Mouse (Mus musculus) 3134 (cell line): ENCODE measurements at regions not wholly inside any gene's neighbourhood (a gene's known extent, or its start where the extent isn't known, plus 50 kb on each side); places are given as distances from the start of the nearest gene placed in this dataset.

Experiments used
- DNase-seq: peaks from one replicate; pipeline ENCODE4 v3.0.0-alpha.2; 2011; ENCODE audit warnings: low spot score; ENCODE audit not compliant: insufficient read length; ENCODE audit errors: extremely low read depth

DNA sequence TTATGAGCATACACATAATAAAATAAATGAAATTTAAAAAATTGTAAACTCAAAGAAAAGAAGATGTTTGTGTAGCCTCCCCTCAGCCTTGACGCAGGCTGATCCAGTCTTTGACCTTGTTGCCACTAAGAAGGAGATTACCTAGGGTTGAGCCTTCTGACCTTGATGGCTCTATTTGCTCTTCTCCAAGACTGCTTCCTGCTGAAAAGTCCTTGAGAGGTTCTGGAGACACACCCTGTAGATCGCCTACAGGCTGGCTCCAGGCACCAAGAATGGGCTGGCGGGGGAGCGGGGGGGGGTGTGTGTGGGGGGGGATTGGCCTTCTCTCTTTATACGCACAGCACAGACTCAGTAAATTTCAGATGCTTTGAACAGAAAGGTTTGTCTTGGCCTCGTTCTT is 358.4 kb downstream of the Bckdhb start:
- DNase-seq: no peak

- no peak for DNase-seq
Observed at GRCm38 (mm10) chr9:84285604-84286003, 360.7 kb downstream of the Bckdhb start.

DNA sequence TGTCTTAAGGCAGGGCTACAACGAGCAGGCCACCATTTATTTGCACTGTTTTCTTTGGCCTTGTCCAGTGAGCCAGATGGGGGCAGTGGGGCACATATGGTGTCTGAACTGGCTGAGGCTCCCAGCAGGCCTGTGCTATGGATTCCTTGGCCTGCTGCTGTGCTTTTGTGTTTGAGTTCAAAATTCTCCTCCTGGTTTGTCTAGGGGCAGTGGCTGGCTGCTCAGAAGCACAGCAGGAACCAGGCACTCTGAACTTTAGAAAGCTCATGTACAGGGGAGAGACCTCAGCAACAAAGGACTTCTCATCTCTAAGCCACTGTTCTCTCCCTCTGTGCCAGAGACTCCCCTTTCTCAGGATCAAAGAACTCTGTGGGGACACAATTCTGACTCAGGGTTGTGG is 370.9 kb downstream of the Bckdhb start:
- peak; percentile 38 for DNase-seq

DNA sequence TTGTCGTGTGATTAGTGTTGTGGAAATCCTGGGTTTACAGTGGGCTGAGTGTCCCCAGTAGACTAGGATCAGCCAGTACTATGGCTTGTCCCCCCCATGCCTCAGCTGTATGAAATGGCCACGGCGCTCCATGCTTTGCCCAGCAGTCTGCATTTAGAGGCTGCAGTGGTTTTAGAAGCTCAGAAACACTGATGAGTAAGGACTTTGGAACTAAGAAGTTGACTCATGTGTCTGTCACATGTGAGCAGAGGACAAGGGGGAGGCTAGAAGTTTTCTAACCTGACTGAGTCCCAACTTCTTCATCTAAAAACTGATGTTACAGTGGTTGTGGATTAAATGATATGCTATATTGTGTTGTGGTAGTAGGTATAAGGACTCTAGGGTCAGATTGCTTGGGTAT is 371.5 kb downstream of the Bckdhb start:
- peak; percentile 62 for DNase-seq

DNA sequence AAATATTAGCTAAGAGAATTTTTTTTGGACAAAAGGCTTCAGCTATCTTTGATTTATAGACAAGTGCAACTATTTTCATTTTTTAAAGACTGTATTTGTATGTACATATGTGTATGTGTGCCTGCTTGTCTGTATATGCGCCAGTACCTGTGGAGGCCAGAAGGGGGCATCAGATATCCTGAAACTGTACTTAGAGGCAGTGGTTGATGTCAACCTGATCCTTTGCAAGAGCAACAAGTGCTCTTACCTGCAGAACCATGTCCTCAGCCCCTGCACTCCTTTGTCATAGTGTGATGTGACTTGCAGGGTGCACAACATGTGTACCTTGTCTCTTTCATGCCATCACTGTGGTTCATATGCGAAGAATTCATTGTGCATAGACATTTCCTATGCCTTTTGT is 379.5 kb downstream of the Bckdhb start:
- DNase-seq: no peak

DNA sequence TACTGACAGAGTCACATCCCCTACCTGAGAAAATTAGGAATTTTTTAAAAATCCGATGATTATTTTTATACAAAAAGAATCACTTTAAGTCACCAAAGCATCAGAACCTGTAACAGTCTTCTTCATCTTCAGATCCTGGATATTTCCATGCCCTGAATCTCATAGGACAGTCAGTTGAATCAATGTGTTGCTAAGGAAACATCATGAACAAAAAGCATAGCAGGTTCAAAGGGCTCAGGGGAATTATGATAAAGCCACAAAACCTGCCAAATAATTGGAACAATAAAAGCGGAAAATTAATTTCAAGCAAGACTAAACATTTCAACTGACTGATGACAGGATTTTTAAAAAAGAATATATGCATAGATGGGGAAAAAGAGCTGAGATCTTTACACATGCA is 393.9 kb downstream of the Bckdhb start:
- no peak for DNase-seq

GRCm38 (mm10) chr9:84319338-84319737 is 394.4 kb downstream of the Bckdhb start:
- DNase-seq: no peak

- peak; percentile 32 for DNase-seq
Observed at GRCm38 (mm10) chr9:84323145-84323544, 398.2 kb downstream of the Bckdhb start.

DNA sequence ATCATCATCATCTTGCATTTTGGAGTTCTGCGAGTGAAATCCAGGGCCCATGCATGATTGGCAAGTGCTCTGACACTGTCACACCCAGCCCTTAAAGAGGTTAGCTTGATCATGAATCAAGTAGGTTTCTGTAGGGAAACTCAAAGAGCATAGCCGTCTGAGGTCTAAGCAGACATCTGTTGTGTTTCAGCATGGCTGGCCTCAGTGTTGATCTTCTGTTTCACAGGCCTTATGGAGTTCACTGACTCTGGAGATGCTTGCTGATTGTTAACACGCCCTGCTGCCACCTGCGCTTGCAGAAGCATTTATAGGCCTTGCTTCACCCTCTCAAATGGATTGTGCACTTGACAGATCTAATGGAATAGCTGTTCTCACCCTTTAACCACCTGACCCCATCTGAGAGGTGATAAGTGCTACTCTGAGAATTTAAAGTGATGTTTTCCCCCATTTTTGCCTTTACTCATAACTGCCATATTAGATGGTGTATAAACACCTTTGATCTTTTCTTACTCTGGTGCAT is 406.2 kb downstream of the Bckdhb start:
- DNase-seq: no peak

DNA sequence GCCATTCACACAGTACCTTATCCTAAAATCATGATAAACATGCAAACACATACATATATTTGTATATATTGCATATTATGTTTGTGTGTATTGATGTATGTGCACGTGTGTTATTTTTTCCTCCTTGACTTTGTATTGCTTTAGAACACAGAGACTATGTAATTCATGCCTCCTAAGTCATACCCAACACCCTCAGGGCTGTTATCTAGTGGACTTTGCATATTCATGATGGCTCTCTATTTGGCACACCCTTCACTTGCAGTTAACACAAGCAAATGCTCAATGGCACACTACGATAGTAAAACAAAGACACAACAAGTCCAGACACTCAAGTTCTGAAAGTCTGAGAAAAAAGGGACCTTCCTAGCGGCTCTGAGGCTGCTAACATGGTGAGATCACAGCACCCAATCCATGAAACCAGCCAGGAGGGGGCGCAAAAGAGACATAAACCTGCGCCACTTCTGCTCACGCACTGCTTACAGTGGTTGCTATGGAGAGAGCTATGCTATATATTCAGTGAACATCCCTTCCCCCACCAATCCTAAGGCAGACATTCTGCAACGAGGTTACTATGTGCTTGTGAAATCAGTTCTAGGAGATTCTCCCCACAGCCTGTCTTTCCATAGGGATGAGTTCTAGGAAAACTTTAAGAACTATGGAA is 418.6 kb downstream of the Bckdhb start:
- DNase-seq: peak; percentile 8

- no peak for DNase-seq
Observed at GRCm38 (mm10) chr9:84350223-84350622, 425.3 kb downstream of the Bckdhb start.

DNA sequence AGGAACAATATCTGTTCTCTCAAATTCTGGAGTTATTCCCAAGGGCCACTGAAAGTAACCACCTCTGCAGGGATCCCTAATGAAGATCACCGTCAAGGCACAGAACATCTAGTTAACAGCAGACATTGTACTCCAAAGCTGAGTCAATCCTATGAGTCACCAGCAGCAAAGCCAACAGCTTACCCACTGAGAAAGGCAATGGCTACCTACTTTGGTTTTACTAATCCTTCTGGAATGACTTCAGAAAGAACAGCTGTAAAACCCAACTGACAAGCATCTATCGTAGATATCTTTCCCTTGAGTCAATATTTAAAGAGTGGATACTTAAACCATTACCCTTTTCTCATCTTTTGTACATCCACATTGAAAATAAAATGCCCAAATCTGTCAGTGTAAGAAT is 429.5 kb downstream of the Bckdhb start:
- DNase-seq: peak; percentile 70

DNA sequence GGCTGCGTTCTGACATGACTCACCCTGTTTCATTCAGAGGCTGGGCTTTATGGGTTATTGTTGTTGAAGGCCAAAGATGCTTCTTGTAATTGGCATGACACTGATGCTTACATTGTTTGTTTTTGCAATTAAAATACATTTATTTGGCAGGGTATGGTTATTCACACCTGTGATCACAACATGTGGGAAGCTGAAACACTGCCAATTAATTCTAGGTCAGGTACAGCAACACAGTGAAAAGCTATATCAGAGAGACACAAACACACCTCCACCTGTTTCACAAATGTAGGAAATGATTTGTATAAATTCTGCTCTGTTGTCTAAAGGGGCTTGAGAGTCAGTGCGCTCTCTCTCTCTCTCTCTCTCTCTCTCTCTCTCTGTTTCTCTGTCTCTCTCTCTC is 431.2 kb downstream of the Bckdhb start:
- DNase-seq: no peak

DNA sequence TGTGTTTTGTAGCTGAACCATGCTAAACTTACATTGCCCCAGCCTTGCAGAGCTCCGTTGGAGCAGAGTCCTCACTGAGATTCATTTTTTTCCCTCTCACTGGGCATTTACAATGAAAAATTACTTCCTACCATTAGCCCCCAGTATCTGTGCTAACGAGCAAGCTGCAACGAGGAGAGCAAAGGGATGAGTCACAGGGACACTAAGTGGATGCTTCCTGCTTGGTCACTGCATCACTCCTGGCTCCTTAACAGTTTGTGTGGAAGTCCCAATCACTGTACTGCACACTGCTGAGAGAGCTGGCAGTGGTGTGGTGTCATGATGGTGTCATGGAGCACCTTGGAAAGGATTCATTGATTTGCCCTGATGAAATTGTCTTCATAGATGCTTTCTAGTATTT is 434.9 kb downstream of the Bckdhb start:
- peak; percentile 51 for DNase-seq

DNA sequence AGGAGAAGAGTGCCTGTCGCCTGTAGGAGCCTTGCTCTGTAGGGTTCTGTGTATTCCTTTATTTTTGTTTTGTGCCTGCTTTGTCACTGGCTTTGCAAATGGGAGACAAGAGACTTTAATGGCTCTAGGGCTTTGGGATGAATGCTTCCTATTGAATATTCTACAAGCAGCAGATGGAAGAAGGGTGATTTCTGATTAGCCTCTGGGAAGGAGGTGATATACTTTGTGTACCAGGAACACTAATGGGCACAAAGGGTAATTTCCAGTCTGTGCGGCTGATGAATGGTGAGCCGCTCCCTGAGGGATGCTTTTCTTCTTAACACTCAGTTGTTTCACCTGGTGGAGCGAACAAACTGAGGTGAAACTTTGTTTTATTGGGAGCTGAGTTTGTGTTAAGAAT is 435.5 kb downstream of the Bckdhb start:
- no peak for DNase-seq

DNA sequence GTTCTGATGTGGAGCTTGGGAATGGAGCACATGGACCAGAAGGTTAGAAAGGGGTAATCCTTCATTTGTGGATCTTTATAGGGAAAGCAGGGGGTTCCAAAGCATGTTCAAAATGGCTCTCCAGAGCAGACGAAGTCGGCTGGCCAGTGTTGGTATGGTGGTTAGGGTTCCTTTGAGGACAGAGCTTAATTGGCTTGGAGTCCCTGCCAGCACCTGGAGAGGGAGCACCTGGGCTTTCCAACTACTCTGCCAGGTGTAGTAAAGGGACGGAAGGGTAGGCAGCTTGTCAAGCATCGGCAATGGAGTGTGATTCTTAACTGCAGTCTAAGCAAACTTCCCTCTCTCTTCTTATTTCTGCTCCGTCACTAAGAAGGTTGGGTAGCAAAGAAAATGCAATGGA is 438.5 kb downstream of the Bckdhb start:
- no peak for DNase-seq

DNA sequence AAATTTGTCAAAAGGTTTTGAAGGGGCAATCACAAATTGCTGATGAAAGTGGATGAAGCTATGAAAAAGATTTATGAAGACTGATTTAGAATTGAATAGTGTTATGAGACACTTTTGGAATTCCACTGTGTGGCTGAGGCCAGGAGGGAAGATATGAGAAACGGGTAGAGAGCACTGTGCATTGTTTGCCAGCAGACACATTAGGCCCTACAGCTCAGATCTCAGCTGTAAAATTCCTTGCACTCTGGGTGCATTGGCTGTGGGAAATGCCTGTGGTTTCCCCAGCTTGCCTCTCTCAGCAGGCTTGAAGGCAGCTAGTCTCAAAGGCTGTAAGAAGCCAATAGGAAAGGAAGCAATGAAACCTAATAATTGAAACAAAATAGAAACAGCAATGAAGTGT is 444.3 kb downstream of the Bckdhb start:
- peak; percentile 26 for DNase-seq

DNA sequence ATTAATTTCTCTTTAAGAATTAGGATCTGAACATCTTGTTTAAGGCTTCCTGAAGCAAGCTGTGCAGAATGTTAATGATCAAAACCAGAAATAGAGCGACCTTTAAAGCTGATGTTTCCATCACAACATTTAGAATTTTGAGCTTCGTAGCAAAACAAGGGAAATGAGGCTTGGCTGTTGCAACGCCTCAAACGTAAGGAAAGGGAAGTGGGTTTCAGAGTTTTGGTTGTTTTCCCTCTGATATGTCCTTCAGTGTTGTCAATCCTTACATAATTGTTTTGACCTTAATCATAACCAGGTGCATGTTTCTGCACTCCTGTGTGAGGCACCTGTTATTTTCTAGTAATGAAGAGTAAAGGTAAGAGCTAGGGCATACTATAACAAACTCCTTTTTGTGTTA is 445.3 kb downstream of the Bckdhb start:
- DNase-seq: no peak

DNA sequence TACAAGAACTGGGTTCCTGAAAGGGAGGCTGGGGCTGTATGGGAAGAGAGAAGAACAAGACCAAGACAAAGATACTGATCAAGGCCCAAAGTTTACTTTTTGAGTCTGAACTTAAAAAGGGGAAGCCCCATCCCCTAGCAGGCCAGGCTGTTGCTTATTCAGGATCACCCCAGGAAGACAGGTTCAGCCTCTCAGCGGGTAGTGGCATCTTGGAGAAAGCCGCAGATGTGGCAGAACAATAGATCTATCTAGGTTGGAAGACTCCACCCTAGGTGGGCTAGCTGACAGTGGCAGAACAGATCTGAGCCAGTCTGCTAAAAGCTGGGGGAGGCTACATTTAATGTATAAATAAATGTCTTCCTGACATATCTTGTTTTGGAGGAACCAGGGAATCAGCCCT is 450.8 kb downstream of the Bckdhb start:
- DNase-seq: no peak

DNA sequence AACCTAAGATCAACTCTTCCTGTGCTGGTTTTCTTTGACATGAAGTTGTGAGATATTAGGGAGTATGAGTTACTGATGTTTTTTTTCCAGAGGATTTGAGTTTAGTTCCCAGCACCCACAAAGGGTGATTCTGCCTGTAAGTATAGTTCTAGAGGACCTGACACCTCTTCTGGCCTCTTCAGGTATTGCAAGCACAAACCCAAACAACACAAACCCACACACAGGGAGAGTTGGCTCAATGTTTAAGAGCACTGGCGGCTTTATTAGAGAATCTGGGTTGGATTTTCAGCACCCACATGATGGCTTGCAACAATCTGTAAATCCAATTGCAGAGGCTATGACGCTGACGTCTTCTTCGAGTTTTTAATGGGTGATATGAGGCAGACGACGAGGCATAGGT is 451.7 kb downstream of the Bckdhb start:
- no peak for DNase-seq

DNA sequence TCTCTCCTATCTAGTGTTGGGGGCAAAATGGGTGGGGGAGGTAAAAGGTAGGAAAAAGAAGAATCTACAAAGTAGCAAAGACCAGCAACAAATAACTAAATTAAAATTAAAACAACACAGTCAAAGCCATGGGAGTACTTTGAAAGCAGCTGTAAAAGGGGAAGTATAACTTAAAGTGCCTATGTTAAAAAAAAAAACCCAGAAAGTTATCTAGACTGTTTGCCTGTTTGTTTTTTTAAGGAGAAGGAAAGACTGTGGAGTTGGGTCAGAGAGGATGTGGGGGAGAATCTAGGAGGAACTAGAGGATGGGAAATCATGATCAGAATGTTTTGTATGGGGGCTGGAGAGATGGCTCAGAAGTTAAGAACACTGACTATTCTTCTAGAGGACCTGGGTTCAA is 457.0 kb downstream of the Bckdhb start:
- DNase-seq: no peak

- no peak for DNase-seq
Observed at GRCm38 (mm10) chr9:84389831-84390230, 464.9 kb downstream of the Bckdhb start.
